Mouse (Mus musculus): ENCODE measurements around the gene Plod3.

DNA sequence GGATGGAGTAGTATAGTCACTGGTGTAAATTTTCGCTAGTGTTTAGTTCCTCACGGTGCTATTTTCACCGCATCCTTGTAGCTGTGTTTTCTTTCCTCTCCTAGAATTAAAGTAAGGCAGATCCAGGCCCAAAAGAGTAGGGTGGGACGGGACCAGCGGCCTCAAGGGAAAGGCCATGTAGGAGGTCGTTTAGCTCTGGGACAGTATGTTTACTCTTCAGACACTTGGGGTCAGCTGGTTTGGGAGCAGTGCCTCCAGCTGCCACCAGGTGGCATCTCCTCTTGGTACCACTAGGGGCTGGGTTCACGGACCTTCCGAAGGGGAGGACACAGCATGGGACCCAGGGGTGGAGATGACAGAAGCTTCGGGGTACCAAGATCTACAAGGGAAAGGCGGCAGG lies 24.3 kb upstream of the Plod3 start:
- peak; percentile 84 to 95 (median 87) for TF ChIP-seq CTCF (IDR thresholded peaks at IDR 0.05 in 2 of 3, conservative IDR thresholded peaks at IDR 0.05 in 1 of 3; ENCODE audit: control insufficient read depth in 1 of 3, insufficient read depth in 1 of 3, low read depth in 2 of 3, low read length in 3 of 3, poor library complexity in 1 of 3, severe bottlenecking in 1 of 3)
- no peak for TF ChIP-seq POLR2A (IDR thresholded peaks at IDR 0.05; ENCODE audit: control insufficient read depth in 1 of 2, insufficient read depth in 1 of 2, low read depth in 1 of 2, low read length in 2 of 2, poor library complexity in 1 of 2)
- TF ChIP-seq MAFK (IDR thresholded peaks at IDR 0.05; ENCODE audit: borderline replicate concordance, low read depth, low read length), result no peak
- TF ChIP-seq MAX (IDR thresholded peaks at IDR 0.05; ENCODE audit: low read length), result peak; percentile 48; the same call in 1 of the 2 replicates
- peak; percentile 62 for TF ChIP-seq MXI1 (IDR thresholded peaks at IDR 0.05; ENCODE audit: low read depth, low read length)
- TF ChIP-seq USF1 (IDR thresholded peaks at IDR 0.05; ENCODE audit: low read depth, low read length), result peak; percentile 57
- TF ChIP-seq TBP (IDR thresholded peaks at IDR 0.05; ENCODE audit: low read depth, low read length), result no peak
- TF ChIP-seq EP300 (IDR thresholded peaks at IDR 0.05; ENCODE audit: low read depth in 1 of 2, low read length in 2 of 2), result no peak
- no peak for TF ChIP-seq ZKSCAN1 (IDR thresholded peaks at IDR 0.05; ENCODE audit: low read depth, low read length)
- no peak for TF ChIP-seq UBTF (IDR thresholded peaks at IDR 0.05; ENCODE audit: borderline replicate concordance, insufficient read depth, low read depth, low read length)
- no peak for TF ChIP-seq SIN3A (IDR thresholded peaks at IDR 0.05; ENCODE audit: low read length)
- TF ChIP-seq MYC (IDR thresholded peaks at IDR 0.05; ENCODE audit: low read depth, low read length), result no peak
